Mouse (Mus musculus) neutrophil, adult 5-6 weeks (primary cell): Measurements from ENCODE around the gene Rbms2. TPM values are rescaled to one million over a fixed set of nuclear protein-coding genes. Genes with fewer than 3 reads are reported as not detected.
"Not testable (repeated sequence)": the region's sequence is repeated elsewhere in the genome, so short reads cannot be mapped to it uniquely, and the experiment has no call there.

ENCODE experiments used
- ATAC-seq: fragments of 151-379, 151-347 bp; 2 replicates; pipeline ENCODE4 v1.8.0; 2017; ENCODE audit warnings: mild to moderate bottlenecking, moderate TSS enrichment; ENCODE audit not compliant: insufficient number of reproducible peaks, poor library complexity, low FRiP score, severe bottlenecking; ENCODE audit errors: extremely low read depth
- total RNA-seq: library from RNA; stranded (forward); fragments of 200-1000 nt; gene quantifications from 2 replicates; pipeline ENCODE4 v1.2.3, GENCODE M21; 2017

The Rbms2 gene
- total RNA-seq, 1 experiment from 2014 or later = 12.5 TPM

GRCm38 (mm10) chr10:128194551-128195461 is 14.7 kb upstream of the Rbms2 start:
- ATAC-seq = no peak

- peak; percentile 68 for ATAC-seq
Measured at GRCm38 (mm10) chr10:128194024-128194550, 14.0 kb upstream of the Rbms2 start, which contains the start of gene Gls2. Gene Gls2, plus strand, starts transcription at chr10:128194457.

- no peak for ATAC-seq
Measured at GRCm38 (mm10) chr10:128193113-128193512, 13.0 kb upstream of the Rbms2 start.

GRCm38 (mm10) chr10:128192030-128192766 is 12.1 kb upstream of the Rbms2 start:
- not testable (repeated sequence) for ATAC-seq

- no peak for ATAC-seq
Measured at GRCm38 (mm10) chr10:128191472-128191871, 11.4 kb upstream of the Rbms2 start.

- ATAC-seq = peak; percentile 66
Measured at GRCm38 (mm10) chr10:128188242-128188877, 8.3 kb upstream of the Rbms2 start.

GRCm38 (mm10) chr10:128187181-128187605 is 7.1 kb upstream of the Rbms2 start:
- no peak for ATAC-seq

- ATAC-seq = peak; percentile 90
Measured at GRCm38 (mm10) chr10:128185959-128186358, 5.9 kb upstream of the Rbms2 start.

GRCm38 (mm10) chr10:128185277-128185940 is 5.3 kb upstream of the Rbms2 start:
- no peak for ATAC-seq

GRCm38 (mm10) chr10:128184296-128184695 is 4.2 kb upstream of the Rbms2 start:
- ATAC-seq = no peak

GRCm38 (mm10) chr10:128177316-128177715 is 2.8 kb downstream of the Rbms2 start:
- no peak for ATAC-seq

- ATAC-seq = peak; percentile 98
Measured at GRCm38 (mm10) chr10:128175996-128176755, 3.9 kb downstream of the Rbms2 start.

- no peak for ATAC-seq
Measured at GRCm38 (mm10) chr10:128175302-128175701, 4.8 kb downstream of the Rbms2 start.

- not testable (repeated sequence) for ATAC-seq
Measured at GRCm38 (mm10) chr10:128171348-128171747, 8.7 kb downstream of the Rbms2 start.

- ATAC-seq = no peak
Measured at GRCm38 (mm10) chr10:128167091-128167490, 13.0 kb downstream of the Rbms2 start.

GRCm38 (mm10) chr10:128165726-128166125 is 14.4 kb downstream of the Rbms2 start:
- not testable (repeated sequence) for ATAC-seq

GRCm38 (mm10) chr10:128153978-128154377 is 26.1 kb downstream of the Rbms2 start:
- no peak for ATAC-seq

- no peak for ATAC-seq
Measured at GRCm38 (mm10) chr10:128150941-128151340, 29.2 kb downstream of the Rbms2 start.
